Mouse (Mus musculus): ENCODE measurements around the gene Nol7.

GRCm38 (mm10) chr13:43349376-43349775 lies 48.8 kb upstream of the Nol7 start:
- TF ChIP-seq CTCF (IDR thresholded peaks at IDR 0.05; ENCODE audit: borderline replicate concordance, insufficient read depth, low read length) = no peak
- no peak for TF ChIP-seq POLR2A (IDR thresholded peaks at IDR 0.05; ENCODE audit: low read depth, low read length)
